Mouse (Mus musculus) lung, adult 2 months (tissue): ENCODE results near the gene Ccr3.

Experiments
- CTCF ChIP-seq: fragments of 200-500 bp; IDR thresholded peaks from 2 replicates; pipeline ENCODE4 v1.5.1; 2011; ENCODE audit warnings: mild to moderate bottlenecking, low read length, control low read depth; ENCODE audit not compliant: insufficient read depth
- POLR2A ChIP-seq: fragments of 200-500 bp; IDR thresholded peaks from 2 replicates; pipeline ENCODE4 v1.6.1; 2011; ENCODE audit warnings: low read depth, mild to moderate bottlenecking, control low read depth, low read length, borderline replicate concordance; ENCODE audit errors: extremely low read depth

DNA sequence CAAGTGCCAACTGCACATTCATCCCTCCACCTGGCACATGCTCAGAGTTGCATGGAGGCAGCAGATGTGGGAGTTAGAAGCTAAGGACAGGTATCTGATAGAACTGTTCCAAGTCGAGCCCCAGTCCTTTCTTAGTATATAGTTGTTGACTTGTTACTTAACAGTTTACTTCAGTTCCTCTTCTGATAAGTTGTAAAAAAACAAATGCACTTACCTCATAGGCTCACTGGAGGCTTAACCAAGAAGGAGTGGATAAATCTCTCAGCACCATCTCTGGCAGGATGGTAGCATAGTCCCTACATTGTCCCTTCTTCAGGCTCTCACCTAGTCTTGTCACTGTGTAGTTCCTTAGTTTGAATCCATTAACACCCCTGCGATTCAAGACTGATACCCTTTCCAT is 9.1 kb upstream of the Ccr3 start:
- TF ChIP-seq CTCF (no peak), POLR2A (no peak)
